Mouse (Mus musculus) urinary bladder, postnatal 25 days (tissue): ENCODE measurements around the gene Mllt10.
"Not testable (repeated sequence)": the region's sequence is repeated elsewhere in the genome, so short reads cannot be mapped to it uniquely, and the experiment has no call there.

ENCODE experiments used
- DNase-seq: peaks from one replicate; pipeline ENCODE4 v3.0.0; 2022; ENCODE audit warnings: low spot score

Mllt10 gene

DNA sequence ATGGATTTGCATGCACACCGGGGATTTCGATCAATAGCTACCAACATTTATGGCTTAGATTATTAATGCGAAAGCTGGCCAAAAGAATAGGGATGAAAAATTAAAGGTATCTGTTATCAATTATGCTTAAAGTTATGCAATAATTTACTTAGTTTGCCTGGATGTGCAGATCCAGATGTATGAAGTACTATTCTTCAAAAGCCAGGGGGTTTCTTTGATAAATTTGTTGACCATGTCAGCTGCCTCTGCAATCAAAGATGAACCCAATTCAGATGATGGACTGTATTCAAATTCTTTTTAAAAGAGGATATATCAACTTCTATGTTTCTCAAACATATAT lies 3.2 kb upstream of the Mllt10 start:
- no peak for DNase-seq

DNA sequence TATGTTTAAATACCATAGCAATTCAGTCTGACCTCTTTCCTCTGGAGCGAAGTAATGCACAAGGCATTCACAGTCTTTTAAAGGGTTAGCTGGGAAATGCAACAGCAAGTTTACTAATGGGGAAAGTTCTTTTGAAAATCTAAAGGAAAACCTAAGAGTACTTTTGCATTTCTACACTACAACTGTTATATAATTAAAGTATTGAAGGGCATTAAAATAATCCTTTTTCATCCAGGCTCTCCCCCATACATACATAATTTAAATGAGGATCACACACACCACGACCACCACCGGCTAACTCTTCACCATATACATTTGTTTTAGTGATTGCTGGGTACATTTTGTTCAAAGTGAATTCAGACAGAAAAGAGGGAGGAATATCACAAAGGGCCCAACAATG lies 2.5 kb upstream of the Mllt10 start:
- no peak for DNase-seq

DNA sequence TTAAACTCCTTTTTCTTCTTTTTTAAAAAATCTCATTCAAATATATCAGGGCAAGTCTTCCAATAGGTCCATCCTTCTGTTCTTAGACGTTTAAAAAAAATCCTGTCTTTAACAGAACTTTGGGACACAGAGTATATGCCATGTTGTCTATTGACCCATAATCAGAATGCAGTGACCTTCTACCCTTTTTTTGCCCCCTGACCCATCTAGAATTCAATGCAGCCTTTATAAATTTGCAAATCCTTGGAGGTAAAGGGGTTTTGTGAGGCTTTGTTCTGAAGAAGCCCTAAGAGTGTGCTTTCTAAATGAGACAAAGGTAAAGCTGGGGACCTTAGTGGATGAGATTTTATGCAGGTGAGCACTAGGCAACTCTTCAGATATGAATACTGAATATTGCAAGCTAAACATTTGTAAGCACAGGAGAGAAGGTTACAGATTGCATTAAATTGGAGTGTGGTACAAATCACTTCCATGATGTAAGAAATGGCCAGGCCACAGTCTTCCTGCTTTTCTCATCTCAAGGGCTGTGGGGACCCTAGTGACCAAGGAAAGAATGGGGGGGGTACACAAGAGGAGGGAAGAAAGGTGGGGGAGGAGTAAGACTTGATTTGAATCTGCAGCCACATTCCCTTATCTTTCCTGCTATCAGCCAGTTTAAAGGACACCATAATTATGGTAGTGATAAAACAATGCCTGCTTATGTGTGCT lies 1.6 kb upstream of the Mllt10 start:
- DNase-seq: no peak

DNA sequence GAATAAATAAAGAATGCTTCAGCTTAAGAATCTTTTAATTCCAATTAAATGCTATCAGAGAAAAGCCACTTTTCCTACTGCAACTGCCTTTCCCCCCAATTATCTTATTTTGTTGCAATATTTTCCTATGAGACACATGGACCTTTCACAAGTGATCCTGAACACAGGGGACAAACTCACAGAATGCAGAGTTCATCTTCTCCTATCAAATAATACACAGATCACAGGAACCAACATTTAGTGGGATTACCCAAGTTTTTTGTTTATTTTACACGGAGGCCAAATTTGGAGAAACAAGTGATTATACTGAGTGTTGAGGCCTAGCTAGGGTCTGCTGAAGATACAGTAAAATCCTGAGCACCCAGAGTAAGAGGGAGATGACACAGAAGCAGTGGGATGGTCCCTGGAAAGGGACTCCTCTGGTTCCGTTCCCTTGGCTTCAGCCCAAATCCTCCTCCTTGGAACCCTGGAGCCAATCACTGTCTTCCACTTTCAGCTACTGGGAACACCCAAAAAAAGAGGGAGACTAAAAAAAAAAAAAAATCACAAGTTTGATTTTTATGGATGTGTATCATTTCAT lies 996 bp upstream of the Mllt10 start:
- DNase-seq: peak; percentile 28

DNA sequence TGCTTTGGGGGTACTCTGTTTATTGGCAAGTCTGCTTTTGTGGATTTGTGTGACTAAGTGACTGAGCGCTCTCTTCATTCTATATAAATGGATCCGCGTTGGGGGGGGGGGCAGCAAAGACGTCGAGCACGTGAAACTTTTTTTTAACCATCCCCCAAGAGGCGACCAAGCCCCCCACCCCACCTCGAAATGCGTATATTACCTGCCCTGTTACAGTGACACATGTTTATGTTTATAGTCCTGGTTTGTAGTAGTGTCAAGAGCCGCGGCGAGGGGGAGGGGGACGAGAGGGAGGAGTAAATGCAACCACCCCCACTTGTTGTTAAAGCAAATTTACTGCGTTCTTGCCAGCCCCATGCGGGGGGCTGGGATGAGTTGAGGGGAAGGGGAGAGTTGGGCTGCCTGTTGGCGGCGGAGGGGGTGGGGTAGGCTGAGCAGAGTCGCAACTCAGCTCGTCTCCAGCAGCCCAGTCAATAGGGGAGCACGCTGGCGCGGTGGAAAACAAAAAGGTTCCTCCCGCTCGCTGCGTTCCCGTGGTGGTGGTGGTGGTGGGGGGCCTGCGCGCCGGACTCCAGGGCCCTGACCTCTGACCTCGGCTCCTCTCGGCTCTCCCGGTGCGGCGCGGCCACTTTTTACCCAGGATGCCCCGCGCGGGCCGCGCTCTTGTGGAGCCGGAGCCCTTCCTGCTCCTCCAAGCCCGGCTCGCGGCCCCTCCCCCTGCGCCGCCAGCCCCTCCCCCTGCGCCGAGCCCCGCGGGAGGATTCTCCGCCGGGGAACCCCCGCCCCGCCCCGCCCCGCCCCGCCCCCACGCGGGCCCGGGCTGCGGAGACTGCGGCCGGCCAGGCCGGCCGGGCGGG lies 1.1 kb downstream of the Mllt10 start:
- DNase-seq: peak; percentile 94

GRCm38 (mm10) chr2:18056786-18057255 lies 1.8 kb downstream of the Mllt10 start:
- DNase-seq: peak; percentile 85

- DNase-seq: peak; percentile 59
Observed at GRCm38 (mm10) chr2:18057336-18058145, 2.5 kb downstream of the Mllt10 start.

GRCm38 (mm10) chr2:18058146-18058708 lies 3.2 kb downstream of the Mllt10 start:
- DNase-seq: no peak

DNA sequence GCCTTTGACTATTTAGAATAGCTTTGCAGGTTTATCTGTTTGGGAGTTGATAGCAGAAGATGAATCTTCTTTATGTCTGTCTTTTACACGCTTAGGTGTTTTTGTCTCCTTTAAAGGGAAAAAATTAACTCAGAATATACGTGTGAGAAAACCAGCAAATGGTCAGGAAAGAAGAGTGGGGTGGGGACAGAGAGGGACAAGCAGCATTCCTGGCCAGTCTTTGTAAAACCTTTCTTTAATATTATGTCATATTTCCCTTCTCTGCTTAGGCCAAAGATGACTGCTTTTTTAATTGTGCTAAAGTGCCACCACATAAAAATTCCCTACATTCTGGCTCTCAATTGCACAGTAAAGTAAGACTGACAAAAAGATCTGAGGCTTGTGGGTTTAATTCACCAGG lies 4.0 kb downstream of the Mllt10 start:
- no peak for DNase-seq

- DNase-seq: no peak
Observed at GRCm38 (mm10) chr2:18059891-18060290, 4.9 kb downstream of the Mllt10 start.

DNA sequence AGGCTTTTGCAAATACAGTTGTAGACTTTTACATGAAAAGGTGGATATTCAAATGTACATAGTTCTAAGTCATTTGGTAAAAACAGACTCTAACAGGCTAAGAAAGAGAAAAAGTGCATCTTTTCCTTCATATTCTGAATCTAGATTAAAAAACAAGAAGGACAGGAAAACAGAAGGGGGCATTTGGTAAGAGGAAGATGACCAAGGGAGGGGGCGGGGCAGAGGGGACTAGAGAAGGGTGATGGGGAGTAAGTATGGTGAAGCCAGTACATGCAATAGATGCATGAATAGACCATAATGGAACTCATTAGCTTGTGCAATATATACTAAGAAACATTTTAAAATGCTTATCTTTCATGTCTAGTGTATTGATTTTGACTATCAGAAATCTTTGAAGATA lies 5.4 kb downstream of the Mllt10 start:
- no peak for DNase-seq

DNA sequence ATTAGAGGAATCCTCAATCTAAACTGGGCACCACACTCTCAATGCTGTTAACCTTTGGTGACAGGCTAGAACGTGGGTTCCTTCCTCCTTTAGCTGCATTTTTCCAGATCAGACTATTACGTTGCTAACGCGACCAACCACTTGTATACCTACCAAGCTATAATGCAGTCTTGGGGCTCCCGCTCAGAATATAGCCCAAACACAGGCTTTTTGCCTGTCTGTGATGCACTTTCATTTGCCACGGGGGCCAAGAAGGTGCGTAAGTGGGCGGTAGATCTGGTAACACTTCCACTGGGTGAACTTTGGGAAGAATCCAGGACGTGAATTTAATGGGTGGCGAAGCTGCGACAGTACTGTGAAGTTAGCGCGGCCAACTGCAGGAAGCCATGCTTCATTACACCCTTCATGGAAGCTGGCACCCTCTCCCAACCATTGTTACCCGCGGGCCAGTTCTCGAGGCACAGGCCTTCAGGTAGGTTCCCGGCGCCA lies 8.8 kb downstream of the Mllt10 start:
- no peak for DNase-seq

- DNase-seq: peak; percentile 84
Observed at GRCm38 (mm10) chr2:18064356-18064858, 9.4 kb downstream of the Mllt10 start.

GRCm38 (mm10) chr2:18064941-18065707 lies 10.1 kb downstream of the Mllt10 start:
- peak; percentile 74 for DNase-seq

GRCm38 (mm10) chr2:18065708-18066030 lies 10.6 kb downstream of the Mllt10 start:
- no peak for DNase-seq

- DNase-seq: no peak
Observed at GRCm38 (mm10) chr2:18066436-18066835, 11.4 kb downstream of the Mllt10 start.

DNA sequence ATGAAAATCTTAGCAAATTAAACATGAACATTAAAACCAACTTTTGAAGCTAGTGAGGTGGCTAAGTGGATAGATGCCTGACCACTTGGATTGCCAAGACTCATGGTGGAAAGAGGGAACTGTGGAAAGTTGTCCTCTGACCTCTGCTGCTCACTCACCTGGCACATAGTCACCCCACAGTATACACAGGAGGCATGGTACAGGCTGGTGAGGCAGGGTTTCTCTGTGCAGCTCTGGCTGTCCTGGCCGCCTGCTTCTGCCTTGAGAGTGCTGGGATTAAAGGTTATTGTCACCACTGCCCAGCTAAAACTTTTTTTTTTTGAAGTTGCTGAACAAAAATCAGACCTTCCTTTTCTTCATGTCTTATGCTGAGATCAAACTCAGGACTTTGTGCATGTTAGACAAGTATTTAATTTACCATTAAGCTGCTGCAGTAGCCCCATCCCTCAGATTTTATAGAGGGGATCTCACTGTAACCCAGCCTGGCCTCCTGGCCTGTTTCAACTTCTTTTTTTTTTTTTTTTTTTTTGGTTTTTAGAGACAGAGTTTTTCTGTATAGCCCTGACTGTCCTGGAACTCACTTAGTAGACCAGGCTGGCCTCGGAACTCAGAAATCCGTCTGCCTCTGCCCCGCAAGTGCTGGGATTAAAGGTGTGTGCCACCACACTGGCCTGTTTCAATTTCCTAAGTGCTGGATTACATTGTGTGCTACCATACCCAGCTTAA lies 13.2 kb downstream of the Mllt10 start:
- no peak for DNase-seq

DNA sequence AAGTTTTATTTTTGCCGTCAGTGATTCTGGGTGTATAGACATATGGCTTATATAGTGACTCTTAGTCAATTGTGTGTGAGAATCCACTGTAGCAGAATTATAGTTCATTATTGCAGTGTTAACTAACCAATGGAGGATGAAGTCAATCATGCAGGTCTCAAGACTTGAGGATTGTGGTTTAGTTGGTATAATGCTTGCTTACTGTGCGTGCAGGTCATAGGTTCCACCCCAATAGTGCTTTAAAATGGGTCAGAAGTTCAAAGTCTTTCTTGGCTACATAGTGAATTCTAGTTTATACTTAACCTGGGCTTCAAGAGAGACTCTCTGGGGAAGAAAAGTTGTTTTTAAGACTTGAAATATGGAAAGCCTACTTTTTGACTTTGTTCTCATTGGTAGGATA lies 16.9 kb downstream of the Mllt10 start:
- no peak for DNase-seq

- no peak for DNase-seq
Observed at GRCm38 (mm10) chr2:18080182-18080860, 25.3 kb downstream of the Mllt10 start.

DNA sequence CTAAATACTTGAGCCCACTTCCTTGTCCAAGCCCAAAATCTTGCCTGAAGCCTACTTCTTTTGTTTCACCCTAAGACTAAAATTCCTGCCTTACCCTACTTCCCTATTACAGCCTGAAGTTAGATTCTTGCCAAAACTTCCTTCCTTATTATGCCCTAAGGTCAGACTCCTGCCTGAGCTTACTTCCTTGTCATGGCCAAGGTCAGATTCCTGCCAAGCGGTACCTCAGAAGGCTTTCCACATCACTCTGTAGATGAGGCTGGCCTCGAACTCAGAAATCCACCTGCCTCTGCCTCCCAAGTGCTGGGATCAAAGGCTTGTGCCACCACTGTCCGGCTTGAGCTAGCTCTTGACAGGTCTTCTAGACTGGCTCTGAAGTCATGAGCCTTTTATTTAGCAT lies 32.7 kb downstream of the Mllt10 start:
- DNase-seq: not testable (repeated sequence)
